Mouse (Mus musculus) megakaryocyte, embryonic 14.5 days (primary cell): Measurements from ENCODE around the gene Ftsj3. TPM values are rescaled to one million over a fixed set of nuclear protein-coding genes. Genes with fewer than 3 reads are reported as not detected.
"Not testable (repeated sequence)": the region's sequence is repeated elsewhere in the genome, so short reads cannot be mapped to it uniquely, and the experiment has no call there.

Experiments used
- H3K27me3 ChIP-seq: replicated peaks from 2 replicates; pipeline ENCODE3; 2012; ENCODE audit warnings: inconsistent platforms
- H3K36me3 ChIP-seq: replicated peaks from 2 replicates; pipeline ENCODE3; 2012; ENCODE audit warnings: low read length, inconsistent platforms, mixed read lengths
- H3K4me1 ChIP-seq: 2 replicates; pipeline ENCODE4 v1.6.1; 2012; ENCODE audit warnings: inconsistent platforms
- H3K4me3 ChIP-seq: replicated peaks from 2 replicates; pipeline ENCODE3; 2012; ENCODE audit warnings: moderate library complexity, mild to moderate bottlenecking, inconsistent platforms
- H3K9me3 ChIP-seq: 2 replicates; pipeline ENCODE4 v1.6.1; 2012; ENCODE audit warnings: inconsistent platforms
- FLI1 ChIP-seq: IDR thresholded peaks from 2 replicates; pipeline ENCODE4 v1.6.1; 2012; ENCODE audit warnings: low read length, inconsistent platforms, mixed read lengths
- GATA1 ChIP-seq: IDR thresholded peaks from 3 replicates; pipeline ENCODE4 v1.6.1; 2012; ENCODE audit warnings: mixed read lengths, low read length, inconsistent platforms, borderline replicate concordance
- polyA plus RNA-seq: library from polyadenylated mRNA; stranded (reverse); fragments of >175 nt; gene quantifications from 2 replicates; pipeline ENCODE4 v1.2.3, GENCODE M21; 2012; ENCODE audit warnings: low replicate concordance; ENCODE audit not compliant: insufficient read depth

Ftsj3 gene
- polyA plus RNA-seq, 1 experiment, result 6.7 TPM

GRCm38 (mm10) chr11:106260826-106261450 is 5.1 kb upstream of the Ftsj3 start:
- Histone ChIP-seq H3K9me3 (no peaks in the 10 kb centered on the region), H3K4me3 (no peak overlapping the region), H3K27me3 (no peaks in the 10 kb centered on the region), H3K36me3 (peaks cover 80% of the 10 kb centered on the region), H3K4me1 (peaks cover 25% of the 10 kb centered on the region)
- no peak for TF ChIP-seq FLI1
- TF ChIP-seq GATA1, result no peak

DNA sequence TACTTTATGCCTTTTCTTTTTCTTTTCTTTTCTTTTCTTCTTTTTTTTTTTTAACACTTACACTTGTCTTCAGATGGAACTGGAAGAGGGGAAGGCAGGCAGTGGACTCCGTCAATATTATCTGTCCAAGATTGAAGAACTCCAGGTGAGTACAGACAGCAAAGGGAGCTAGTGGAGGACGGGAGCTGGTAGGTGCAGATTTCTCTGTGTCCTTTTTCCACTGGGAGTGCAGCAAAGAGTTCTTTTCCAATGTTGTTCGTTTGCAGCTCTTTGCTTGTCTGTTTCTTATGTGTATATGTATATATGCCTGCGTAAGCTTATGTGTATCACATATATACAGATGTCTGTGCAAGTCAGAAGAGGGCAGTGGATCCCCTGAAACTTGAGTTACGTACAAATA is 896 bp upstream of the Ftsj3 start:
- no peak for TF ChIP-seq GATA1
- no peak for TF ChIP-seq FLI1
- Histone ChIP-seq H3K9me3 (no peaks in the 10 kb centered on the region), H3K4me1 (peaks cover 46% of the 10 kb centered on the region), H3K4me3 (peak overlapping the region; percentile 100), H3K36me3 (peaks cover 64% of the 10 kb centered on the region), H3K27me3 (no peaks in the 10 kb centered on the region)

GRCm38 (mm10) chr11:106255174-106255573 is 705 bp downstream of the Ftsj3 start:
- Histone ChIP-seq H3K9me3 (no peaks in the 10 kb centered on the region), H3K4me1 (peaks cover 46% of the 10 kb centered on the region), H3K27me3 (no peaks in the 10 kb centered on the region), H3K4me3 (peak overlapping the region; percentile 100), H3K36me3 (peaks cover 66% of the 10 kb centered on the region)
- TF ChIP-seq FLI1 (no peak), GATA1 (no peak)

- H3K27me3 ChIP-seq, result no peaks in the 10 kb centered on the region
- peaks cover 46% of the 10 kb centered on the region for H3K4me1 ChIP-seq
- H3K9me3 ChIP-seq, result no peaks in the 10 kb centered on the region
- peak overlapping the region; percentile 100 for H3K4me3 ChIP-seq
- peaks cover 69% of the 10 kb centered on the region for H3K36me3 ChIP-seq
- TF ChIP-seq FLI1 (no peak), GATA1 (no peak)
These were observed 1.1 kb downstream of the Ftsj3 start for GRCm38 (mm10) chr11:106254767-106255166.

DNA sequence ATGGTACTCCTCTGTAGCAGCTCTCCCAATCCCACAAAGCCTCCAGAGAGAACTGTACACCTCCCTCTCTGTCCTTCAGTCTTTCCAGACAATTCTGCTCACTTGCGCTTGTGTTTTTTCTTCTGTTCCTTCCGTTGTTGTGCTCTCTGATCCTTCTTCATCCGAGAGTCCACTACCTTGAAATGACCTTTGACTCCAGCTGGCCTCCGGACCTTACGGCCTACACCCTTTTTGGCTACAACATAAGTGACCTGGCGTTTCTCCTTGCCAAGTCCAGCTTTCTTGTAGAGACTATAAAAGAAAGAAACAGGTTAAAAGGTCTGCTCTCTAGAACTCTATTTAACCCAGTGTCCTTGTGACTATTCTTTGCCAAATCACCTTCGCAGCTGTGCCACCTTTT is 6.6 kb downstream of the Ftsj3 start:
- Histone ChIP-seq H3K4me1 (peaks cover 10% of the 10 kb centered on the region), H3K4me3 (no peak overlapping the region), H3K36me3 (peaks cover 100% of the 10 kb centered on the region), H3K9me3 (no peaks in the 10 kb centered on the region), H3K27me3 (no peaks in the 10 kb centered on the region)
- TF ChIP-seq GATA1 (no peak), FLI1 (no peak)

GRCm38 (mm10) chr11:106246834-106247233 is 9.0 kb downstream of the Ftsj3 start:
- H3K27me3 ChIP-seq, result no peaks in the 10 kb centered on the region
- TF ChIP-seq GATA1 (no peak), FLI1 (no peak)
- H3K4me3 ChIP-seq, result no peak overlapping the region
- peaks cover 100% of the 10 kb centered on the region for H3K36me3 ChIP-seq
- no peaks in the 10 kb centered on the region for H3K9me3 ChIP-seq
- H3K4me1 ChIP-seq, result no peaks in the 10 kb centered on the region

DNA sequence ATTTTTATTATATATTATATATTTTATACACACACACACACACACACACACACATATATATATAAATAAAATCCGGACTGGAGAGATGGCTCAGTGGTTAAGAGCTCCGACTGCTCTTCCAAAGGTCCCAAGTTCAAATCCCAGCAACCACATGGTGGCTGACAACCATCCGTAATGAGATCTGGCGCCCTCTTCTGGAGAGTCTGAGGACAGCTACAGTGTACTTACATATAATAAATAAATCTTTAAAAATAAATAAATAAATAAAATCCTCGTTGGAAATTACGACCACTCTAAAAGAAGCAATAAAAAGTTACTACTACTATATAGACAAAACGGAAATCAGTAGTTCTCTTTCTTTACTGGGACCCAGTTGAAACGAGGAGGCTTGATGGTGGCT is 21.9 kb downstream of the Ftsj3 start:
- H3K36me3 ChIP-seq, result peaks cover 91% of the 10 kb centered on the region
- H3K4me1 ChIP-seq, H3K9me3 ChIP-seq, H3K4me3 ChIP-seq, H3K27me3 ChIP-seq: not testable (repeated sequence)

DNA sequence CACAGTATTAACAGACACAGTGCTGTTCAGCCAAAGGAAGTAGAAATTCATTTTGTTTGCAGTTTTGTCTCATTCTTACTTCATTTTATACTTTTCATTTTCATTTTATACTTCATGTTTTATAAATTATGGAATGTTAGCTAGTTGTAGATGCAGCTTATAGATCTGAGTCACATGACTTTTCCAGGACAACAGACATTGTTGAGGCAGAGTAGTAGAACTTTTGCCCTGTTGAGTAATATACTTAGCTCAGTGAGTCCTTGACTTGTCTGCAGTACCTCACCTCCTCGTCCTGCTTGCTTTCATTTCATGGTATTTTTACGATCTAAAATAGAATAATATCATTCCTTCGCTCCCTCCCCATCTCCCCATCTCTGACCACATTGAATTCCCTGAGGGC is 35.3 kb downstream of the Ftsj3 start:
- no peaks in the 10 kb centered on the region for H3K9me3 ChIP-seq
- H3K4me1 ChIP-seq, result peaks cover 54% of the 10 kb centered on the region
- H3K36me3 ChIP-seq, result peaks cover 30% of the 10 kb centered on the region
- H3K4me3 ChIP-seq, result no peak overlapping the region
- H3K27me3 ChIP-seq, result no peaks in the 10 kb centered on the region
- TF ChIP-seq GATA1 (no peak), FLI1 (no peak)

DNA sequence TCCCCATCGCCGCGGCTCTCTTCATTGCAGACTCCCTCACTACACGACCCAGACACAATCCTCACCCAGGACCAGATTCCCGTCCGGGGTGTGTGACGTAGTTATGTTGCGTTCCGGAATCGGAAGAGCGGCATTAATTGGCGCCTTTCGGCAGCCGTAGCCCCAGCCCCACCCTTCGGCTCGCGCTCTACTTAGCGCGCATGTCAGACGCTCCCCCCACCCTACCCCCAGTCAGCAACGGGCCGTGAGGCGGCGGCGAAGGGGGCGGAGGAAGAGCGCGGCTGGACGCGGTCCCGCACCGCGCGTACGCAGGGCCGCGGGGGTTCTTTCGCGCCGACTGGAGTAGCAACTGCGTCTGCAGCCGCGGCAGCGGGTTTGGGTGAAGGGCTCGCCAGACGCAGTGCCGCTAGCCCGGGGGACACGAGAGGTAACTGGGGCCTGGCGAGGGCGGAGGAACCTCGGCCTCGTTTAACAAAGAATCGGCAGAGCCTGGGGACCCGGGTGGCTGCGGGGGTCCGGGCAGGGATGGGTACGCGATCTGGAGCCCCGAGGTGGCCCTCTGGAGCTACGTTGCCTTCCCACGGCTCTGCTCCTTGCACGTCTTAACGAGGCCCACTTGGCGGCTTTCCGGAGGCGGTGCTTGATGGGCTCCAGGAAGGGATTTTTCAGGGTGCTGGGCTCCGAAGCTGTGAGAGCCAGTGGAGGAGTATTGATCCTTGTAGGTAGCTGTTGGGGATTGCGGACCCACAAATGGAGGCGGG is 39.0 kb downstream of the Ftsj3 start, which contains the start of gene Ddx42:
TSS of gene Ddx42 (plus strand) at position 197 of the 761 bp plus-strand sequence.
- Histone ChIP-seq H3K27me3 (no peaks in the 10 kb centered on the region), H3K4me1 (peaks cover 46% of the 10 kb centered on the region), H3K36me3 (peaks cover 25% of the 10 kb centered on the region), H3K4me3 (peak within 1 kb of the TSS; percentile 100), H3K9me3 (no peaks in the 10 kb centered on the region)
- TF ChIP-seq FLI1, result 0 out of 2 replicates have a peak, but pooled peaks have one; percentile 1
- no peak for TF ChIP-seq GATA1
